Mouse (Mus musculus) CH12.LX (cell line): ENCODE measurements around the gene Vamp2. TPM values are rescaled to one million over a fixed set of nuclear protein-coding genes. Genes with fewer than 3 reads are reported as not detected.

Source experiments
- DNase-seq: peaks from one replicate; pipeline ENCODE4 v3.0.0-alpha.2; 2013; ENCODE audit errors: extremely low read depth
- H3K27ac ChIP-seq: 2 replicates; pipeline ENCODE4 v1.5.1; 2012; ENCODE audit warnings: low read depth, mild to moderate bottlenecking, control low read depth, moderate library complexity; ENCODE audit not compliant: insufficient read depth
- H3K27me3 ChIP-seq: replicated peaks from 2 replicates; pipeline ENCODE3; 2012; ENCODE audit warnings: inconsistent platforms
- H3K36me3 ChIP-seq, 2 experiments: replicated peaks in 1 of 2; 2 replicates each; pipeline versions ENCODE3 to v1.6.1; 2012; ENCODE audit warnings: inconsistent platforms in 1 of 2, low read length in 1 of 2, mild to moderate bottlenecking in 1 of 2, mixed read lengths in 1 of 2, moderate library complexity in 1 of 2; ENCODE audit not compliant: control insufficient read depth in 1 of 2, insufficient read depth in 1 of 2
- H3K4me1 ChIP-seq, 2 experiments: 2 replicates each; pipeline ENCODE4 v1.6.1; 2012; ENCODE audit warnings: inconsistent platforms in 1 of 2, moderate library complexity in 1 of 2; ENCODE audit not compliant: insufficient read depth in 2 of 2, control insufficient read depth in 1 of 2
- H3K4me2 ChIP-seq: 2 replicates; pipeline ENCODE4 v1.6.1; 2012; ENCODE audit warnings: low read depth, mild to moderate bottlenecking, control low read depth; ENCODE audit not compliant: poor library complexity, insufficient read depth, severe bottlenecking
- H3K4me3 ChIP-seq, 3 experiments: fragments of 150-350 bp in 1 of 3; sonication (generic) in 1 of 3; replicated peaks in 1 of 3; 2 replicates each; pipeline versions ENCODE3 to v1.5.1; 2011 to 2012; ENCODE audit warnings: low read depth in 2 of 3, low read length in 2 of 3, mild to moderate bottlenecking in 2 of 3, moderate library complexity in 2 of 3, control low read depth in 1 of 3, improper control_type of control experiment in 1 of 3, inconsistent platforms in 1 of 3, mixed read lengths in 1 of 3; ENCODE audit not compliant: poor library complexity in 1 of 3
- H3K79me2 ChIP-seq: replicated peaks from 2 replicates; pipeline ENCODE4 v1.6.1; 2012; ENCODE audit warnings: mild to moderate bottlenecking, moderate library complexity; ENCODE audit not compliant: control insufficient read depth, poor library complexity, insufficient read depth, severe bottlenecking; ENCODE audit errors: extremely low read depth
- H3K9ac ChIP-seq: 2 replicates; pipeline ENCODE4 v1.6.1; 2012; ENCODE audit warnings: low read depth, mild to moderate bottlenecking, control low read depth, moderate library complexity; ENCODE audit not compliant: insufficient read depth
- H3K9me3 ChIP-seq: replicated peaks from 2 replicates; pipeline ENCODE3; 2012; ENCODE audit warnings: low read length, inconsistent platforms, mixed read lengths
- CHD2 ChIP-seq: IDR thresholded peaks from 2 replicates; pipeline ENCODE4 v1.6.1; 2011; ENCODE audit warnings: low read length, improper control_type of control experiment
- CTCF ChIP-seq, 2 experiments: IDR thresholded peaks in 1 of 2; conservative IDR thresholded peaks in 1 of 2; 2 replicates each; pipeline ENCODE4 v1.5.1; 2011 to 2012; ENCODE audit warnings: low read depth in 2 of 2, low read length in 2 of 2, improper control_type of control experiment in 1 of 2, inconsistent platforms in 1 of 2, mild to moderate bottlenecking in 1 of 2, moderate library complexity in 1 of 2
- E2F4 ChIP-seq: IDR thresholded peaks from 2 replicates; pipeline ENCODE4 v1.6.1; 2011; ENCODE audit warnings: low read depth, low read length, improper control_type of control experiment; ENCODE audit not compliant: insufficient replicate concordance
- ETS1 ChIP-seq: conservative IDR thresholded peaks from 2 replicates; pipeline ENCODE4 v1.6.1; 2012; ENCODE audit warnings: low read depth, mild to moderate bottlenecking, inconsistent platforms, low read length, improper control_type of control experiment, moderate library complexity
- GABPA ChIP-seq: IDR thresholded peaks from 2 replicates; pipeline ENCODE4 v1.6.1; 2012; ENCODE audit warnings: low read depth, low read length, improper control_type of control experiment, inconsistent platforms; ENCODE audit not compliant: insufficient replicate concordance
- HCFC1 ChIP-seq: IDR thresholded peaks from 2 replicates; pipeline ENCODE4 v1.6.1; 2012; ENCODE audit warnings: low read depth, mild to moderate bottlenecking, inconsistent platforms, low read length, improper control_type of control experiment
- IRF4 ChIP-seq: IDR thresholded peaks from 2 replicates; pipeline ENCODE4 v1.6.1; 2014; ENCODE audit warnings: low read depth, mild to moderate bottlenecking, inconsistent platforms, low read length, improper control_type of control experiment
- JUN ChIP-seq: IDR thresholded peaks from 2 replicates; pipeline ENCODE4 v1.6.1; 2011; ENCODE audit warnings: low read depth, mild to moderate bottlenecking, low read length, improper control_type of control experiment, moderate library complexity; ENCODE audit not compliant: insufficient read depth
- JUND ChIP-seq: conservative IDR thresholded peaks from 2 replicates; pipeline ENCODE4 v1.6.1; 2011; ENCODE audit warnings: low read depth, low read length, improper control_type of control experiment
- MAFK ChIP-seq: IDR thresholded peaks from 2 replicates; pipeline ENCODE4 v1.6.1; 2011; ENCODE audit warnings: low read length, improper control_type of control experiment; ENCODE audit not compliant: insufficient replicate concordance
- MAX ChIP-seq: IDR thresholded peaks from 2 replicates; pipeline ENCODE4 v1.6.1; 2011; ENCODE audit warnings: low read length, improper control_type of control experiment
- MEF2A ChIP-seq: IDR thresholded peaks from 2 replicates; pipeline ENCODE4 v1.6.1; 2014; ENCODE audit warnings: low read depth, mild to moderate bottlenecking, inconsistent platforms, low read length, improper control_type of control experiment, borderline replicate concordance
- MYC ChIP-seq: IDR thresholded peaks from 2 replicates; pipeline ENCODE4 v1.6.1; 2011; ENCODE audit warnings: low read depth, mild to moderate bottlenecking, improper control_type of control experiment, low read length
- PAX5 ChIP-seq: IDR thresholded peaks from 2 replicates; pipeline ENCODE4 v1.6.1; 2012; ENCODE audit warnings: low read length, inconsistent platforms, mixed read lengths
- POLR2AphosphoS2 ChIP-seq: IDR thresholded peaks from 2 replicates; pipeline ENCODE4 v1.6.1; 2011; ENCODE audit warnings: low read depth, low read length, improper control_type of control experiment
- RCOR1 ChIP-seq: conservative IDR thresholded peaks from 2 replicates; pipeline ENCODE4 v1.6.1; 2012; ENCODE audit warnings: low read depth, mild to moderate bottlenecking, inconsistent platforms, low read length, improper control_type of control experiment
- SIN3A ChIP-seq: IDR thresholded peaks from 2 replicates; pipeline ENCODE4 v1.6.1; 2012; ENCODE audit warnings: low read length, improper control_type of control experiment, inconsistent platforms
- SMC3 ChIP-seq: IDR thresholded peaks from 2 replicates; pipeline ENCODE4 v1.6.1; 2011; ENCODE audit warnings: low read depth, low read length, improper control_type of control experiment
- TBP ChIP-seq: conservative IDR thresholded peaks from 2 replicates; pipeline ENCODE4 v1.6.1; 2011; ENCODE audit warnings: low read depth, low read length, improper control_type of control experiment
- TCF12 ChIP-seq: IDR thresholded peaks from 2 replicates; pipeline ENCODE4 v1.6.1; 2014; ENCODE audit warnings: low read depth, mild to moderate bottlenecking, inconsistent platforms, low read length, improper control_type of control experiment
- UBTF ChIP-seq: IDR thresholded peaks from 2 replicates; pipeline ENCODE4 v1.6.1; 2012; ENCODE audit warnings: low read depth, mild to moderate bottlenecking, inconsistent platforms, low read length, improper control_type of control experiment, moderate library complexity
- USF1 ChIP-seq: IDR thresholded peaks from 2 replicates; pipeline ENCODE4 v1.6.1; 2014; ENCODE audit warnings: low read depth, mild to moderate bottlenecking, inconsistent platforms, low read length, improper control_type of control experiment
- USF2 ChIP-seq: conservative IDR thresholded peaks from 2 replicates; pipeline ENCODE4 v1.6.1; 2011; ENCODE audit warnings: low read depth, low read length, improper control_type of control experiment
- ZMIZ1 ChIP-seq: IDR thresholded peaks from 2 replicates; pipeline ENCODE4 v1.6.1; 2012; ENCODE audit warnings: low read depth, mild to moderate bottlenecking, inconsistent platforms, low read length, improper control_type of control experiment
- ZNF384 ChIP-seq: IDR thresholded peaks from 2 replicates; pipeline ENCODE4 v1.6.1; 2012; ENCODE audit warnings: low read depth, low read length, improper control_type of control experiment, inconsistent platforms
- dilution Hi-C: fragments of 300-500 bp; cut with MboI; formaldehyde crosslinking; loops from 2 replicates; pipeline ENCODE4 v1.14.3; 2020; ENCODE audit warnings: low sequenced_read_pairs; ENCODE audit not compliant: extremely low pct_unique_long_range_greater_than_20kb, extremely low pct_ligation_motif_present
- in situ Hi-C: fragments of 300-500 bp; cut with MboI; formaldehyde crosslinking; loops from 3 replicates; pipeline ENCODE4 v1.14.3; 2019; ENCODE audit warnings: low sequenced_read_pairs, low pct_ligation_motif_present, low pct_unique_long_range_greater_than_20kb, mixed read lengths
- polyA plus RNA-seq: library from polyadenylated mRNA; unstranded; fragments of >175 nt; gene quantifications from 2 replicates; pipeline ENCODE4 v1.2.1, GENCODE M21; 2012; ENCODE audit warnings: low read depth; ENCODE audit not compliant: insufficient read length
- total RNA-seq, 2 experiments: library from RNA; depleted of rRNA; stranded (reverse); fragments of 300-350 nt in 1 of 2; fragments of >200 nt in 1 of 2; gene quantifications; 2 replicates each; pipeline ENCODE4 v1.2.3; 2012 to 2014

Vamp2 gene
- total and polyA plus RNA-seq, 3 experiments = 1.3 to 26.0 (median 8.2) TPM

DNA sequence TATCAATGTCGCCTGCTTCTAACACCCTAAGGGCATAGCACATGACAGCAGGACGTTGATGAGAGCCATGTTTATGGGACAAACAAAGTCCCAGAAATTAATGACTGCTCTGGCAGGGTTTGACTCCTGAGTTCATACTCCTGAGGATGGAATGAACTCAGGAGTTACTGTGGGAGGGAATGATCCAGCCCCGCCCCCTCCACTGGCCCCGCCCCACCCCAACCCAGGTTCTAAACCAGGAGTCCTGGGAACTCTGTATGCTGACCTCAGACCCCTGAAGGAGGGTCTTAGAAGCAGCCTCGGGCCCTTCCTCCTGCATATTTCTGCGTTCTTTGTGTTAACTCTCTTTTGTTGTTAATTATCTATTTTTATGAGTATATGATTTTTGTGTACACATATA lies 2.7 kb upstream of the Vamp2 start:
- dilution Hi-C loops = no loop called here
- H3K9me3 ChIP-seq = peaks cover 4% of the 10 kb centered on the region
- H3K79me2 ChIP-seq = peaks cover 21% of the 10 kb centered on the region
- H3K4me1 ChIP-seq = peaks cover 19 to 34% of the 10 kb centered on the region in 2 experiments
- no peak for DNase-seq
- in situ Hi-C loops = loop anchor here (25.0 kb wide), 1 partner anchor 927 kb away; the partner anchor contains the start of genes Acadvl, Dlg4 and Dvl2
- no peak overlapping the region for H3K4me2 ChIP-seq
- TF ChIP-seq TBP (no peak), MAFK (no peak), GABPA (no peak), ZMIZ1 (no peak), TCF12 (no peak), HCFC1 (no peak), PAX5 (no peak), MYC (no peak), USF1 (no peak), MEF2A (no peak), MAX (no peak), RCOR1 (no peak), JUN (no peak), E2F4 (no peak), SIN3A (no peak), ETS1 (no peak), ZNF384 (no peak)
- H3K27me3 ChIP-seq = peaks cover 33% of the 10 kb centered on the region
- H3K27ac ChIP-seq = no peak overlapping the region
- H3K4me3 ChIP-seq = no peak overlapping the region
- H3K36me3 ChIP-seq = peaks cover 11 to 13% of the 10 kb centered on the region in 2 experiments
- no peak overlapping the region for H3K9ac ChIP-seq

DNA sequence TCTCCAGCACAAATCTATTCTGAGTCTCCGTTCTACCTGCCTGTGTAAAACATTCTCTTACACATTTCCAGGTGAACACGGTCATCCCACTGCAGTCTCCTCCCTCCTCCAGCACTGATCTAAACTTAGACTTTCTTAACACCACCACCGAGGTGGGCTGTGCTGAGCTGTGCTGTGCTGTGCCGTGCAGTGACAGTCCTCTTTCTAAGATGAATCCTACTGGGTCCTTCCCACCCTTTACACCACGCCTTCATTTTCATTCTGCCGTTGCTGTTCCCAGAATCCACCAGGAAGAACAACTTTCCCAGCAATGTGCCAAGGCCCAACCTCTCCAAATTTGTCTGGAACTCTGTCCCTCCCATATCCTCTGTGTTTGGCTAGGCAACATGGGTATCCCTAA lies 1.9 kb upstream of the Vamp2 start:
- no peak overlapping the region for H3K9ac ChIP-seq
- dilution Hi-C loops (no loop called here), in situ Hi-C loops (loop anchor here (25.0 kb wide), 1 partner anchor 926 kb away; the partner anchor contains the start of genes Acadvl, Dlg4 and Dvl2)
- peaks cover 4% of the 10 kb centered on the region for H3K9me3 ChIP-seq
- DNase-seq = no peak
- H3K4me3 ChIP-seq = no peak overlapping the region
- TF ChIP-seq CTCF (conservative IDR thresholded peaks at IDR 0.05 in 1 of 2, IDR thresholded peaks at IDR 0.05 in 1 of 2; ENCODE audit: low read depth in 2 of 2, low read length in 2 of 2) (no peak), ZMIZ1 (no peak), UBTF (no peak), CHD2 (no peak), JUND (no peak), MEF2A (no peak), E2F4 (no peak), HCFC1 (no peak), SMC3 (no peak), USF2 (no peak), IRF4 (no peak), POLR2AphosphoS2 (no peak), TBP (no peak)
- H3K36me3 ChIP-seq = peaks cover 13 to 21% of the 10 kb centered on the region in 2 experiments
- H3K79me2 ChIP-seq = peaks cover 29% of the 10 kb centered on the region
- peaks cover 33% of the 10 kb centered on the region for H3K27me3 ChIP-seq
- H3K27ac ChIP-seq = no peak overlapping the region
- no peak overlapping the region for H3K4me2 ChIP-seq
- H3K4me1 ChIP-seq = peaks cover 19 to 39% of the 10 kb centered on the region in 2 experiments
